Mouse (Mus musculus): ENCODE results near the gene Dnajb13.

DNA sequence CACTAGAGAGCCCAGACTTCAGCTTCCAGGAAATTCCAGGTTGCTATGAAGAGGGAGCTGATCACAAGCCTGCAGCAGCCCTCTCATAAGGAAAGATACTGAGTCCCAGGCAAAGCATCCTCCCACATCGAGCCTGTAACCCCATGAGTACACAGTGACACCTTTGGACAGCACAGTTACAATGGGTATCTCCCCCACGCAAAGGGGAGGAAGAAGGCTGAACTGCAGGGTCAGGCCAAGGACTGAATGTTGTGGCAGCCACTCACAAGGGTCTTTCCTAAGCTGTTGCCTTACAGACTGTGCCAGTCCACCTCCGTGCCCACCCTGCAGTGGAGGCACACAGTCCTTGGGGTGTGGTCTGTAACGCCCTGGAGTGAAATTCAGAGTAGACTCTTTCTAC, 8.3 kb downstream of the Dnajb13 start:
- TF ChIP-seq CTCF (IDR thresholded peaks at IDR 0.05; ENCODE audit: borderline replicate concordance, control insufficient read depth, extremely low read depth, insufficient read depth, low read length, poor library complexity) (no peak), POLR2A (IDR thresholded peaks at IDR 0.05; ENCODE audit: control insufficient read depth, extremely low read depth, insufficient read depth, low read length, poor library complexity) (no peak)

Data from thymus, adult 2 months (tissue).